Mouse (Mus musculus): ENCODE measurements around the gene Hax1.

- TF ChIP-seq CTCF (IDR thresholded peaks at IDR 0.05; ENCODE audit: extremely low read depth, insufficient read depth, low read length) (no peak), POLR2A (IDR thresholded peaks at IDR 0.05; ENCODE audit: extremely low read depth, insufficient read depth, low read length) (peak; percentile 79)
Measured at GRCm38 (mm10) chr3:89963221-89963763, 35.3 kb downstream of the Hax1 start, which contains the start of gene Atp8b2.
